Mouse (Mus musculus) natural killer cell, adult 2 months (primary cell): ENCODE measurements at regions not wholly inside any gene's neighbourhood (a gene's known extent, or its start where the extent isn't known, plus 50 kb on each side); places are given as distances from the start of the nearest gene placed in this dataset.
A peak's percentile ranks its signal among the peaks of the same experiment; 100 is the strongest.

Source experiments
- DNase-seq, 2 experiments: peaks; one replicate each; pipeline ENCODE4 v3.0.0; 2022; ENCODE audit warnings: low spot score in 2 of 2

GRCm38 (mm10) chr3:143173971-143174370, 292.2 kb upstream of the Pkn2 start:
- no peak for DNase-seq

- DNase-seq, result no peak
Observed at GRCm38 (mm10) chr3:143162444-143162843, 280.6 kb upstream of the Pkn2 start.

GRCm38 (mm10) chr3:143161993-143162392, 280.2 kb upstream of the Pkn2 start:
- no peak for DNase-seq

- no peak for DNase-seq
Observed at GRCm38 (mm10) chr3:143158568-143158967, 276.8 kb upstream of the Pkn2 start.

- no peak for DNase-seq
Observed at GRCm38 (mm10) chr3:143156733-143157524, 275.1 kb upstream of the Pkn2 start.

- DNase-seq, result no peak
Observed at GRCm38 (mm10) chr3:143156174-143156573, 274.4 kb upstream of the Pkn2 start.

- DNase-seq, result no peak
Observed at GRCm38 (mm10) chr3:143155556-143155955, 273.8 kb upstream of the Pkn2 start.

GRCm38 (mm10) chr3:143147471-143147870, 265.7 kb upstream of the Pkn2 start:
- DNase-seq, result no peak

GRCm38 (mm10) chr3:143138952-143139351, 257.1 kb upstream of the Pkn2 start:
- DNase-seq, result no peak

- DNase-seq, result no peak
Observed at GRCm38 (mm10) chr3:143134528-143134927, 252.7 kb upstream of the Pkn2 start.

- no peak for DNase-seq
Observed at GRCm38 (mm10) chr3:143107733-143108291, 226.0 kb upstream of the Pkn2 start.

GRCm38 (mm10) chr3:143104734-143105133, 222.9 kb upstream of the Pkn2 start:
- DNase-seq, result no peak

GRCm38 (mm10) chr3:143103333-143103732, 221.5 kb upstream of the Pkn2 start:
- peak; percentile 14 to 16 for DNase-seq

- DNase-seq, result no peak
Observed at GRCm38 (mm10) chr3:143100810-143101645, 219.2 kb upstream of the Pkn2 start.

- DNase-seq, result no peak
Observed at GRCm38 (mm10) chr3:143100203-143100602, 218.4 kb upstream of the Pkn2 start.

- DNase-seq, result no peak
Observed at GRCm38 (mm10) chr3:143092206-143092605, 210.4 kb upstream of the Pkn2 start.

GRCm38 (mm10) chr3:143090886-143091285, 209.1 kb upstream of the Pkn2 start:
- DNase-seq, result no peak

GRCm38 (mm10) chr3:143090316-143090715, 208.5 kb upstream of the Pkn2 start:
- DNase-seq, result no peak

- no peak for DNase-seq
Observed at GRCm38 (mm10) chr3:143087786-143088185, 206.0 kb upstream of the Pkn2 start.

- DNase-seq, result no peak
Observed at GRCm38 (mm10) chr3:143078310-143078709, 196.5 kb upstream of the Pkn2 start.

GRCm38 (mm10) chr3:143071839-143072373, 190.1 kb upstream of the Pkn2 start:
- DNase-seq, result no peak

- no peak for DNase-seq
Observed at GRCm38 (mm10) chr3:143054858-143055257, 173.1 kb upstream of the Pkn2 start.
